29 mouse cellular contexts compared by ENCODE assay signal in the genomic region with DNA sequence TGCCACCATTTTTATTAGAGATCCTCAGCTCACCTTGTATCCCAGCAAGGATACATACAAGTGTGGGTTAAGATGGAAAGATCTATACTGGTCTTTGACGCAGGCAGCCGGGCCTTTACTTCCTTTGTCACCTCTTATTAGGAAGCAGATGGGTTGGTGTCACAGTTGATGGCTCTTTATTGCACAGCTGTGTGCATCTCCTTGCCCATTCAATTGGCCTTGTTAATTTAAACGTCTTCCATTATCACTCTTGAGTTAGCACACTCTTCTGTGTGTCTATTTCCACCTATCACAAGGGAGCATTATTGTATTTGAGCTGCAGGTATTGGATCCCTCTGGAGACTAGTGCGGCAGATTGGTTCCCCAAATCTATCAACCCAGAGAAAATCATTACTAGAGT.
DNase-seq lines count a peak whose midpoint lies in the region; ATAC-seq and TF ChIP-seq lines count a peak whose summit lies in the region.
"Had no signal": no experiment of that assay in that cellular context is flagged by ENCODE, and none has a peak within 500 bp of the region (broad histone marks: within the 10 kb centered on the region; RNA-seq: fewer than 3 reads in every experiment).

No protein-coding gene starts in this region.

- no peaks in the 10 kb centered on the region for H3K9me3 ChIP-seq in hindbrain, embryonic 16.5 days (ENCODE audit: control insufficient read depth, low read length)
- H3K9me3 ChIP-seq in hindbrain, postnatal 0 days (ENCODE audit: low read length): no peaks in the 10 kb centered on the region
- H3K9me3 ChIP-seq in neural tube, embryonic 11.5 days (ENCODE audit: control insufficient read depth, low read length): no peaks in the 10 kb centered on the region
- H3K9me3 ChIP-seq in neural tube, embryonic 15.5 days (replicated peaks): no peaks in the 10 kb centered on the region
- H3K9me3 ChIP-seq: embryonic facial prominence, embryonic 10.5 days; embryonic facial prominence, embryonic 13.5 days; forebrain, embryonic 12.5 days; heart, embryonic 12.5 days; heart, embryonic 15.5 days; hindbrain, embryonic 13.5 days had no signal

- no peaks in the 10 kb centered on the region for H3K27me3 ChIP-seq in hindbrain, embryonic 16.5 days (replicated peaks; ENCODE audit: control insufficient read depth, insufficient read depth, low read length)
- H3K27me3 ChIP-seq in hindbrain, postnatal 0 days (ENCODE audit: insufficient read depth, low read length): no peaks in the 10 kb centered on the region
- no peaks in the 10 kb centered on the region for H3K27me3 ChIP-seq in neural tube, embryonic 11.5 days (ENCODE audit: control insufficient read depth, insufficient read depth, low read length)
- H3K27me3 ChIP-seq in neural tube, embryonic 15.5 days (replicated peaks): no peaks in the 10 kb centered on the region
- H3K27me3 ChIP-seq: embryonic facial prominence, embryonic 13.5 days; forebrain, embryonic 12.5 days; heart, embryonic 12.5 days; heart, embryonic 15.5 days; hindbrain, embryonic 13.5 days had no signal

- no peak overlapping the region for H3K4me2 ChIP-seq in hindbrain, embryonic 16.5 days (ENCODE audit: low read length)
- no peak overlapping the region for H3K4me2 ChIP-seq in hindbrain, postnatal 0 days (ENCODE audit: low read depth, low read length)
- H3K4me2 ChIP-seq in neural tube, embryonic 11.5 days (ENCODE audit: low read depth): no peak overlapping the region
- H3K4me2 ChIP-seq in neural tube, embryonic 15.5 days: no peak overlapping the region
- H3K4me2 ChIP-seq: embryonic facial prominence, embryonic 13.5 days; forebrain, embryonic 12.5 days; heart, embryonic 12.5 days; heart, embryonic 15.5 days; hindbrain, embryonic 13.5 days had no signal

- H3K4me1 ChIP-seq in hindbrain, embryonic 16.5 days (ENCODE audit: control insufficient read depth, insufficient read depth, low read depth, low read length): no peaks in the 10 kb centered on the region
- no peaks in the 10 kb centered on the region for H3K4me1 ChIP-seq in hindbrain, postnatal 0 days (ENCODE audit: insufficient read depth, low read length)
- no peaks in the 10 kb centered on the region for H3K4me1 ChIP-seq in neural tube, embryonic 11.5 days (ENCODE audit: control insufficient read depth, insufficient read depth, low read length)
- H3K4me1 ChIP-seq in neural tube, embryonic 15.5 days: no peaks in the 10 kb centered on the region
- H3K4me1 ChIP-seq: embryonic facial prominence, embryonic 10.5 days; embryonic facial prominence, embryonic 13.5 days; forebrain, embryonic 12.5 days; heart, embryonic 12.5 days; heart, embryonic 15.5 days; hindbrain, embryonic 13.5 days had no signal

- TF ChIP-seq CTCF in hindbrain, postnatal 0 days (IDR thresholded peaks at IDR 0.05; ENCODE audit: low read depth): no peak
- TF ChIP-seq CTCF in gastrocnemius, adult 2 months (IDR thresholded peaks at IDR 0.05): no peak

- intact Hi-C loops in gastrocnemius, adult 2 months (cut with DNase I): no loop called here

- 0 out of 2 replicates have a peak, but pooled peaks have one; percentile 34 for ATAC-seq in hindbrain, embryonic 16.5 days
- ATAC-seq in hindbrain, postnatal 0 days: no peak
- 0 out of 2 replicates have a peak, but pooled peaks have one; percentile 50 for ATAC-seq in neural tube, embryonic 11.5 days (ENCODE audit: insufficient read depth, low FRiP score, low TSS enrichment)
- peak; percentile 63; the same call in 1 of the 2 replicates for ATAC-seq in neural tube, embryonic 15.5 days (ENCODE audit: low FRiP score)
- ATAC-seq: activated CD4-positive, CD25-positive, alpha-beta regulatory T cell, adult 4 months; forebrain, embryonic 16.5 days; inflammation-experienced regulatory T-cells, adult 6 months had no signal

- no peak overlapping the region for H3K4me3 ChIP-seq in hindbrain, embryonic 16.5 days (ENCODE audit: low read length)
- no peak overlapping the region for H3K4me3 ChIP-seq in hindbrain, postnatal 0 days (ENCODE audit: low read length)
- no peak overlapping the region for H3K4me3 ChIP-seq in neural tube, embryonic 11.5 days (ENCODE audit: low read depth, low read length)
- no peak overlapping the region for H3K4me3 ChIP-seq in neural tube, embryonic 15.5 days (replicated peaks)
- no peak overlapping the region for H3K4me3 ChIP-seq in gastrocnemius, adult 2 months
- H3K4me3 ChIP-seq: embryonic facial prominence, embryonic 10.5 days; embryonic facial prominence, embryonic 13.5 days; erythroblast, embryonic 14.5 days; forebrain, embryonic 12.5 days; heart, embryonic 12.5 days; heart, embryonic 15.5 days; hindbrain, embryonic 13.5 days had no signal

- WGBS in hindbrain, embryonic 16.5 days: 67% methylated on average over 4 of the region's 4 CpGs
- 69% methylated on average over 4 of the region's 4 CpGs for WGBS in hindbrain, postnatal 0 days
- 52% methylated on average over 4 of the region's 4 CpGs for WGBS in neural tube, embryonic 11.5 days
- WGBS in neural tube, embryonic 15.5 days: 49% methylated on average over 4 of the region's 4 CpGs

- H3K9ac ChIP-seq in hindbrain, embryonic 16.5 days (ENCODE audit: low read depth, low read length): no peak overlapping the region
- no peak overlapping the region for H3K9ac ChIP-seq in hindbrain, postnatal 0 days (replicated peaks; ENCODE audit: low read length)
- no peak overlapping the region for H3K9ac ChIP-seq in neural tube, embryonic 11.5 days (ENCODE audit: low read length)
- no peak overlapping the region for H3K9ac ChIP-seq in neural tube, embryonic 15.5 days (replicated peaks)
- H3K9ac ChIP-seq: embryonic facial prominence, embryonic 13.5 days; forebrain, embryonic 12.5 days; heart, embryonic 12.5 days; heart, embryonic 15.5 days; hindbrain, embryonic 13.5 days had no signal

- H3K36me3 ChIP-seq in hindbrain, embryonic 16.5 days (ENCODE audit: control insufficient read depth, insufficient read depth, low read length): no peaks in the 10 kb centered on the region
- no peaks in the 10 kb centered on the region for H3K36me3 ChIP-seq in hindbrain, postnatal 0 days (ENCODE audit: insufficient read depth, low read length)
- no peaks in the 10 kb centered on the region for H3K36me3 ChIP-seq in neural tube, embryonic 11.5 days (ENCODE audit: control insufficient read depth, insufficient read depth, low read length)
- no peaks in the 10 kb centered on the region for H3K36me3 ChIP-seq in neural tube, embryonic 15.5 days
- H3K36me3 ChIP-seq: embryonic facial prominence, embryonic 10.5 days; embryonic facial prominence, embryonic 13.5 days; forebrain, embryonic 12.5 days; heart, embryonic 12.5 days; heart, embryonic 15.5 days; hindbrain, embryonic 13.5 days had no signal

- H3K27ac ChIP-seq in hindbrain, embryonic 16.5 days (ENCODE audit: low read depth, low read length): no peak overlapping the region
- H3K27ac ChIP-seq in hindbrain, postnatal 0 days: no peak overlapping the region
- no peak overlapping the region for H3K27ac ChIP-seq in neural tube, embryonic 11.5 days (ENCODE audit: low read depth, low read length)
- no peak overlapping the region for H3K27ac ChIP-seq in neural tube, embryonic 15.5 days (replicated peaks)
- no peak overlapping the region for H3K27ac ChIP-seq in gastrocnemius, adult 2 months
- H3K27ac ChIP-seq: embryonic facial prominence, embryonic 10.5 days; embryonic facial prominence, embryonic 13.5 days; forebrain, embryonic 12.5 days; heart, embryonic 15.5 days; hindbrain, embryonic 13.5 days had no signal

- peak; percentile 44 for DNase-seq in heart, adult 11 months
- DNase-seq in heart, postnatal 4 days: no peak
- DNase-seq in hindbrain, postnatal 0 days (ENCODE audit: low spot score): no peak
- no peak for DNase-seq in neural tube, embryonic 11.5 days (ENCODE audit: low spot score)
- no peak for DNase-seq in neural tube, embryonic 10.5 days (ENCODE audit: extremely low spot score, low spot score)
- DNase-seq in gastrocnemius, adult 2 months: no peak
- DNase-seq: adrenal gland, adult 8-10 months; adrenal gland, postnatal 25 days; cerebellum, adult 11-12 months; cerebellum, adult 8-10 months; cerebellum, postnatal 10 days; cerebellum, postnatal 36 days; embryo, embryonic 11 days; gastrocnemius, postnatal 14 days; heart, adult 18-20 months; heart, postnatal 10 days; heart, postnatal 36 days had no signal
